Mouse (Mus musculus) ovary, postnatal 10 days (tissue): ENCODE results near the gene Dgkg.

Experiments used
- DNase-seq: peaks from one replicate; pipeline ENCODE4 v3.0.0; 2022; ENCODE audit warnings: low spot score

Dgkg gene

DNA sequence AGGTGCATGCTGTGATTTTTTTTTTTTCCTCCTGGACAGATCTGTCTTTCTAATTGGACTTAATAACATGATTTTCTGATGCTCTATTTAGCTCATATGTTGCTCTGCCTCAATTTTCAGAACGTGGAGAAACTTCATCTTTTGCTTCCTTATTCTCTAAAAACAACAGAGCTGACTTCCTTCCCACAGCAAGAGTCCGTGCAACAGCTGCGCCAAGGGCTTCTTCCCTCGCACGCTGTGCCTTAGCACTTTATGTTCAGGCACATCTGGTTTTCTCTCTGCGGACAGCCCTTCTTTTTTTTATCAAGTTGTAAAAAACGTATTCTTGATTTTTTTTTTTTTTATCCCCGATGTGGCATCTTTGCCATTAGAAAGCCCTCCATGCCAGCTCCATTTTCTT, 111.2 kb downstream of the Dgkg start:
- DNase-seq = no peak

- DNase-seq = no peak
Measured at GRCm38 (mm10) chr16:22545016-22545561, 111.9 kb downstream of the Dgkg start.

GRCm38 (mm10) chr16:22542691-22543141, 114.3 kb downstream of the Dgkg start:
- DNase-seq = no peak

GRCm38 (mm10) chr16:22539275-22539674, 117.7 kb downstream of the Dgkg start:
- DNase-seq = no peak

GRCm38 (mm10) chr16:22536581-22537160, 120.3 kb downstream of the Dgkg start:
- DNase-seq = no peak

DNA sequence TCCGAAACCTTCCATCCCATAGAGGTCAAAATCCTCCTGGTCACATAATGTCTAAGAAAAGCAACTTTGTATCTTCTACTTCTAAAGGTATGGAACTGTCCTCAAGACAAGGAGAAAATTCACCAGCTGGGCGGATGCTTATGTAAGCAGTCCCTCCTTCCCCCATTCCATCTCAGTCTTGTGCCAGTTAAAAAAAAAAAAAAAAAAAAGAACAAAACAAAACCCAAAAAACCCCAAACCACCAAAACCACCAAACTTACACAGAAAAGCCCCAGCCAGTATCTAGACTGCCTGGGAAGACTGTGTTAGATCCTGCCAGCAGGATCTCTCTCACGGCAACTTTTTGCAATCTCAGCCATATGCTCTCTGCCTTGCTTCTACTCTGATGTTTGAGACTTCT, 123.9 kb downstream of the Dgkg start:
- no peak for DNase-seq

DNA sequence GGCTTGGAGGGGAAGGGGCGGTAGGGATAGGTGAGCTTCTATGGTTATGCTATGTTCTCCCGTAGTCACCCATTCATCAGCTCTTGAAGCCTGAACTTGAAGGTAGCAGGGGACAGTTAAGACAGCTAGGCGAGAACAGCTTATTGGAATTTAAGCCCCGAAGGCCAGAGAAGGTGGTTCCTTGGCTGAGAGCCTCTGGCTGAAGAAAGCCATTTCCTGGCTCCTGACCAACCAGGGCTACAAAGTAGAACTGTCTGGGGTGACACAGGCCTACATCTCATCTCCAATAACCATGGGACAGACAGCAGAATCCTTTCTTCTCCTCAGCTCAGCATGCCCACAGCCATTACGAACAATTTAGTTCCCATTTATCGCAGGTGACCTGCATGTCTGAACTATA, 125.2 kb downstream of the Dgkg start:
- DNase-seq = no peak

DNA sequence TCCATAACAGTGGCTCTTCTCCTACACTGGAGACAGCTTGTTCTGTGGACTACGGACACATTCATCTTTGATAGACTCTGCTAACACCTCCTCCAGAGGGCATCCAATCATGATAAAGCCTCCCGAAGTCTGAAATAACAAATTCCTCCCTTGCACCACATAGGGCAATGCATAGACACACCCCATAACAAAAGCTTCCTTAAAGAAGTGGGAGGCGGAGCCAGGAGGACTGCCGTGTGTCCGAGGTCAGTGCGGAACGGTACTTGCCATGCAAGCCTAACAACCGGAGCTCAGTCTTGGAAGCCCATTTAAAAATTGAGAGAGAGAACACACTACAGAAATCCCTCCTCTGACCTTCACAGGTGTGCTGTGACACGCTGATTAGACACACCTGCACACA, 126.0 kb downstream of the Dgkg start:
- no peak for DNase-seq

DNA sequence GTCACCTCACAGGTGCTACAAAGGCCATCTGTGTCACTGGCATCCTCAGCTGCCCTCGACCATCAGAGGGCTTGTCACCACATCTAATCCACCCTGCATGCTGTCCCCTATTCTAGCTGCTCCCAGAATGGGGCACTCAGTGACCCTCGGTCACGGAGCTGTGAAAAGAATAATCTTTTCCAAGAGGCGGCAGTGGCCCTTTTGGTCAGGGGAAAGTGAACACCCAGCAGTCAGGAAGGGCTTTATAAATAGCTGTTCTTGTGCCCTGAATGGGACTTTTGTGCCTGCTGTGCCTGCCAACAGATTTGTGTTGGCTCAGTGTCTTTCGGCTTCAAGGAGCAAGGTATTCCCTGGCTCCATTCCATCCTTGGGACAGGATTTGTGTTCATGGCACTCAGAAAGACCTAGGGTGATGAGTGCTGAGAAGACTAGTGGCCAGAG, 129.5 kb downstream of the Dgkg start:
- no peak for DNase-seq

- no peak for DNase-seq
Measured at GRCm38 (mm10) chr16:22526386-22526785, 130.6 kb downstream of the Dgkg start.

DNA sequence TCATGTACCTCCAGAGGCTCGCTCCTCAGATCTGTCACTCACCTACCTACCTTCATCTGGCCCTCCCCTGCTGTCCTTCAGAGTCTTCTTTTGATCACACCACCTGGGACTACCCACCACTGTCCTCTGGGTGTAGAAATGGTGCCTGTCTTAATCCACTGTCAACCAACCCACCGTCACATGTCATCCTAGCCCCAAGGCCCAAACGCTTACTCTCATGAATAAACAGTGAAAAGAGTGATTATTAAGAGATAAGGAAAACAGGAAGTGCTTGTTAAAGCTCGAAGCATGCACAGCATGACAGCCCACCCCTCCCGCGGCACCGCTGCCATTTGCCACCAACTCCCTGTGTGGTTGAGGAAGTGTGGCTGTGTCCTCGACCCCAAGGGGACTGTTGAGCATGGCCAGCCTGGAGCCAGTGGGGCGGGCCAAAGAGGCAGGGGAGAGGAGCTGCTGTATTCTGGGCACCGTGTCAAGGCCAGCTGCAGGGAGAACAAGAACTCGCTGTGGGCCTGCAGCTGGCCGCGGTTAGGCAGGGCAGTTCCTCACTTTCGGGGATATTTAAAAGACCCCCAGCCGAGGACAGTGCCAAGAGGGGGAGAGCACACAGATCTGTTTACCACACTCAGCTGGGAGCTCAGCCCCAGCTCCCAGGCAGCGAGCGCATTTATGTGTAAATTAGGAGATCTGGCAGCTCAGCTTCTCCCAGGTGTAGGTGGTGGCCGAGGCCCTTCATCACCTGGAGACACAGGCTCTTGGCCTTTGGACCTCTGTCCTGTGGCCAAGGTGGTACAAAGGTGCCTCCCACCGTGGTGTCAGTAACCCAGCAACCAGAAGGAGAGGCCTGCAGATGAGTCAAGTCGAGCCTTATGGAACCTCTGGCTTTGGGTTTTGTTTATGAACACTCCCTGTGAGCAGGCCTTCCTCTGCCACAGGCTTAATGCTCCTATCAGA, 139.3 kb downstream of the Dgkg start:
- DNase-seq = peak; percentile 7

DNA sequence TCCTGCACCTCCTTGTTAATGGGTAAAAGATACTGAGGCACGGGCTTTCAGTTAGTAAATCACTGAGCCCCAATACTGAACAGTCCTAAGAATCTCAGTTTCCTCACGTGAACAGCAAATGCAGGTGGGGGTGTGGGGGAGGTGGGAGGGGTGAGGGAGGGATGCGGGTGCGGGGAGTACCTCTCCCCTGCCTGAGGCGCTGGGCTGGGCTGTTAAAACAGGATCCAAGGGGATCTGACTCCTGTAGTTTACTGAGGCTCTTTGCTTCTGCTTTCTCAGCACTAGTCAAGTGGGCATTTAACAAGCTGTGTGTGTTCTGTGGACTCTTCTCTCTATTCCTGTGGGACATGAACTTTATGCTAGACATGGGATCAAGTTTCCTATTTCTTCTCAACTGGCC, 141.5 kb downstream of the Dgkg start:
- no peak for DNase-seq

DNA sequence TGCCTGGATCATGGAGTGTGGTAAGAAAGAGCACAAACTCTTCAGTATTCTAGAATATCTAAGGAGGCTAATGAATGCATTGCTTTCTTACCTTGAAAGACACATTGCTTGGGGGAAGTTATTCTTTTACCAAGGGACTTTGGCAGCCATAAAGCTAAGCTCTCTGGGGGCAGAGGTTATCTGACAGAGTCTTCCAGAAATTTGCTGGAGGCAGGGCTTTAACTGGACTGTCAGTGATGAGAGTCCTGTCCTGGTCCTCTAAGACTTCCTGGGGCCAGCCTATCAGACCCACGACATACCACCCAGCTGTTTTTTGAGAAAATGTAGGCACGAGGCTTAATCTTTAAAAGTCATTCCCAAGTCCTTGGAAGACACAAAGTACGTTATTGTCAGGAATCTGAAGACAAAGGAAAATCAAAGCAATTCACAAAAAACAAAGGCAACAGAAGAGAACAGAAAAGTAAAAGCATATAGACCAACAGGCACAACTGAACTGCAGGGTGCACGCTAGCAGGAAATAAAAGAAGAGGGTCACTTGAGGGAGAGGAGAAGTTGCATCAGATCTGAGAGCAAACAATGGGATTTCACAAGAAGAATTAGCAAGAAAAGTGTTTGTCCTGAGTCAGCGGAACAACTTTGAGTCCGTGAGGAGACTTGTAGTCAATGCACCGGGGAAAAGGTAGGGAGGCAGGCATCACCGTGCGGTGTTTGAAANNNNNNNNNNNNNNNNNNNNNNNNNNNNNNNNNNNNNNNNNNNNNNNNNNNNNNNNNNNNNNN, 146.0 kb downstream of the Dgkg start:
- no peak for DNase-seq

- DNase-seq = no peak
Measured at GRCm38 (mm10) chr16:22508936-22509563, 148.0 kb downstream of the Dgkg start.

- no peak for DNase-seq
Measured at GRCm38 (mm10) chr16:22505656-22506055, 151.4 kb downstream of the Dgkg start.

GRCm38 (mm10) chr16:22504851-22505250, 152.2 kb downstream of the Dgkg start:
- no peak for DNase-seq

GRCm38 (mm10) chr16:22504049-22504448, 153.0 kb downstream of the Dgkg start:
- DNase-seq = no peak

GRCm38 (mm10) chr16:22503467-22503866, 153.6 kb downstream of the Dgkg start:
- no peak for DNase-seq

DNA sequence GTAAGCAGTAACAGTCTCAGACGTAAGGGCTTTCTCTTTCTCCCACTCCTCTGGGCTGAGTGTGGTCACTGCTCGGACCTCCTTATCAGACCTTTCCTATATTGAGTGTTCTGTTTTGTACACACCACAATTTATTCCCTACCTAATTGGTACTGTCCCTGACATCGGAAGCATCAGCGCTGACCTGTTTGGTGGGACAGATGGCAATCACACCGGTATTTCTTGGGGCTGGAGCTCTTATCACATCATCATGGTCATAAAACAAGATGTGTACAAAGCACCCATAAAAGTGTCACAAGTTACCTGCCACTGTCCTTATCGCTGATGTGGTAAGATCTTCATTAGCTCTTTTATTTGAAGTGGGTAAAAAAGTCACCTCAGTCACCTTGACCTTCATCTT, 155.2 kb downstream of the Dgkg start:
- no peak for DNase-seq

GRCm38 (mm10) chr16:22500561-22500960, 156.5 kb downstream of the Dgkg start:
- DNase-seq = no peak

- no peak for DNase-seq
Measured at GRCm38 (mm10) chr16:22499951-22500350, 157.1 kb downstream of the Dgkg start.

GRCm38 (mm10) chr16:22499447-22499846, 157.6 kb downstream of the Dgkg start:
- no peak for DNase-seq
